Mouse (Mus musculus) hindlimb bud, embryonic 11.5 days (tissue): Measurements from ENCODE around the gene Cryge.
"Not testable (repeated sequence)": the region's sequence is repeated elsewhere in the genome, so short reads cannot be mapped to it uniquely, and the experiment has no call there.

ENCODE experiments used
- DNase-seq: peaks from one replicate; pipeline ENCODE4 v3.0.0-alpha.2; 2012; ENCODE audit warnings: low read depth, low spot score; ENCODE audit errors: extremely low spot score

The Cryge gene

DNA sequence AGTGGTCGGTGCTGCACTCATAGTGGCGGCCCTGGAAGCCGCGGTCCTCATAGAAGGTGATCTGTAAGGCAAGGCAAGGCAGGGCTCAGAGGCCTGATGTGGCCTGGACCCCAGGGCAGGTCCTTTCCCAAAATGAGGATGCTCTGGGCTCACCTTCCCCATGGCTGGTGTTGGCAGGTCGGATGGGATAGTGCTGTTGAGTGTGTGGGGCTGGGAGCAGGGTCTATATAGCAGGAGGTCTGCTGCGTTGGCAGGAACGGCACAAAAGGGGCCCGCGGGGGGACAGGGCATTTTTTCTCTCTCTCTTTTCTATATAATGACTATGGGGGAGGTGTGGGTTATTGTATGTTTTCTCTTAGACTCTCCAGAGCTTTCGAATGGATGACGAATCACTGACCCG, at the start of gene Cryge:
Cryge (minus strand) TSS at position 198 of the 400 bp plus-strand sequence.
- not testable (repeated sequence) for DNase-seq

DNA sequence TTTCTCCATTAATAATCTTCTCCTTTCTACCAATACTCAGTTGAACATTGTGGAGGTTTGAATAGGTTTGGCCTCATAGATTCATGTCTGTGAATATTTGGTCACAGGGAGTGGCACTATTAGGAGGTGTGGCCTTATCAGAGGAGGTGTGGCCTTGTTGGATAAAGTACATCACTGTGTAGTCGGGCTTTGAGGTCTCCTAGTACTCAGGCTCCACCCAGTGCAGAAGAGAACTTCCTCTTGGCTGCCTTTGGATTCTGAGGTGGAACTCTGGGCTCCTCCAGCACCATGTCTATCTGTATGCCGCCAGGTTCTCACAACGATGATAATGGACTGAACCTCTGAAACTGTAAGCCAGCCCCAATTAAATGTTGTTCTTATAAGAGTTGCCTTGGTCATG, 46.0 kb upstream of the Cryge start:
- no peak for DNase-seq

DNA sequence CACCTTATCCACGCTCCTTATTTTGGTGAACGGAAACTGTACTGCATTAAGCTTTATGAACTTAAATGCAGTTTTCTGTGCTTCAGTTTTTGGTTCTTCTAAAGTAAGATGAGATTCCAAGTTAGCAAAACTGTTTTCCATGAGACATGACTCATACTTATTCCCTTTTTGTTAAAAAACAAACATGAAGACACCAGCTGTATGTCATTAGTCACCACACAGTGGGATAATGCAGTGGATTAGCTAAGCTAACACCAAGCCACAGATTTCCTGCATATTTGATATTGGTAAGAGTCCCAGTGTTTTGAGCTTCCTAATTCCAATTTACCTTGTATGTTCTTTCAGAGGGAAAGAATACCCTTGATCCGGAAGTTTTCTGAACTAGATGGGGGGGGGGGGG, 40.6 kb upstream of the Cryge start:
- DNase-seq: no peak

DNA sequence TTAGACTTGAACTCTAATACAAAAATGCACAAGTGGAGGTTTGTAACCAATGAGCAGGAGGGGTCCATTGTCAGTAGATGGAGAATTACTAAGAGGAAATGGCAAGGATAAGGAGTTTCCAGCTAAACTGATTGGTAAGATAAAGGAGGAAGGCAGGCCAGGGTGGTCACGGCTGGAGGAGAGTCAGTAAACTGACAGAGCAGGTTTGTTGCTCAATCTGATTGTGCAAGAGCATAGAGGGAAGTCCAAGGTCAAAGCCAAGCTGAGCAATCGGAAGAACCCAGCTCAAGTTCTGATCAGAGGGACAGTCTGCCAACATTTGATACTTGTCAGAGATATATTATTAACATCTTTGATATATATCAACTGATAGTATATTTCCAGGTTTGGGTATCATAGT, 39.4 kb upstream of the Cryge start:
- DNase-seq: no peak

DNA sequence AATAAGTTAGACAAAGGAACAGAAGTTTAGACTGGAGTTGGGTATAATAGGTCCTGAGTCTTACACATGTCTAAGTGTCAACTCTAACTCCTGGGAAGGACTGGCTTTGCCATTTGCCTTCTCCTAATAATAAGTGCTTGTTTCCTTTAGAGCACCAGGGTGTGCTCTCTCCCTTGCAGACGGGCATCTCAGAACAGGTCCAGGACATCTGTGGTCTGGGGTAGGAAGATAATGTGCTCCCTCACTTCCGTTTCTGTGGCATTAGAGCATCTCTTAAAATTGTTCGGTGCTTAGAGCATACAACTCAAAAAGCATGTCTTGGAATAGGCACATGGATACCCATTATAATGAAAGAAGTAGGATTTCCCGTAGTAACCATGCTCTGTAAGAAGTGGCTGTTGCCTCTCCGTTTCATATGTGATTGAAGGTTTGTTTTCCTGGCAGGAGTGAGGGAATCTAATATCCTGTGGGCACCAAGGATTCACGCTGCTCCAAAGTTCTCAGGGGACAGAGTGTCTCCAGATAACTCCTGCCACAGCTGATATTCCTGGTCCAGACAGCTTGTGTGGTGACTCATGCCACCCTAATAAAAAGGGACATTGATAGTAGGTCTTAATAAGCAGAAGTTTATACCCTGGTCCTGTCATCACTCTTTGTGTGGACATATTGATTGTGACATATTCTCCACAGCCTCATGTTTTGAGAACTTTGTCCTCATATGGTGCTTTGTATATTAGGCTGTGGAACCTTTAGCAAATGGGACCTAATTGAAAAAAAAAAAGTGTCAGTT, 37.8 kb upstream of the Cryge start:
- no peak for DNase-seq

DNA sequence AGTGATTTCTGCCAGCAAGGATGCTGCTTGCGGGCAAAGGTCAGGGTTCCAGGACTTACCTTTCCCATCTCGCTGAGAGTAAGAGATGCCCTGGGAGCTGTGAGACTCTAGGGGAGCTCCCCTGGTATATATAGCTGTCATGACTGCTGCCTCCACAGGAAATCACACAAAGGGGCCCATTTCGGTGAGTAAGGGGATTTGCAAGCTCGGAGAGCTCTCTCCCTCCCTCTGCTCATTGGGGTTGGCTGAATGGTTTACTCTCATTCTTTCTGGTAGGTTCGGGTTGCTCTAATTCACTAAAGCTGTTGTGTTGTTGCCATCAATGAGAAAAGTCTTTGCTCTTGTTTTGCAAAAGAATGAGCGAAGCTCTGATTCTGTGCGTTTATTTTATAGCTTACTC, 31.2 kb upstream of the Cryge start, which contains the start of gene Crygb:
Crygb (minus strand) TSS at position 101 of the 400 bp plus-strand sequence.
- DNase-seq: no peak

DNA sequence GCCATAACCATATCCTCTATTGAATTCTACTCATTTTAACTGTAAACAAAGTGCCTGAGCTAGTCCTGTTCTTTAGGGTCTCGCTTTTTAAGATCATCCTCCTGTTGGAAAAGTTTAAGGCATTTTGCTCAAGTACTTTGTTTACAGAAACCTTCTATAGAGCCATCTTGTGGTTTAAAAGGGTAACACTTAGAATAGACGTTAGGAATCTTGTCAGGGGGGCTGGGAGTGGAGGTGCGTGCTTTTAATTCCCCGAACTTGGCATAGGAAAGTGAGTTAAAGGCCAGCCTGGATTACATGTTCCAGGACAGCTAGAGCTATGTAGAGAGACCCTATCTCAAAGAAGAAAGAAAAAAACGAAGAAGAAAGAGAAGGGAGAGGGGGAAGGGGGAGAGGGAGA, 24.7 kb upstream of the Cryge start:
- no peak for DNase-seq

DNA sequence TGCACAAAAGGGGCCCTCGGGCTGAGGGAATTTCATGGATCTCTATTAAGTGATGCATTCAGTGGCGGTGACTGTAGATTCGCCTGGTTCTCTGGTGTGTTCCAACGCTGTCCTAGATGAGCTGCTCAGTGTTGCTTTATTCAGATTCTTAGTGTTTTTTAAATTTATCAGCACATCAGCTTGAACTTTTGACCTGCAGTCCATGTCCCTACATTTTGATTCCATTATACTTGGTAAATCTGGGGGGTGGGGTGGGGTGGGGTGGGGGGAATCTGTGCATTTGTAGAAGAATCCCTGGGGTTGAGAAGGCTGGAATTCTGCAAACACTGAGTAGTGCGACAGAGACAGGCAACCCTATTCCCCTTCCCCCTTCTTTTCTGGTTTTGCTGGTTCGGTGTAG, 22.6 kb upstream of the Cryge start, which contains the start of gene Crygc:
Crygc (minus strand) TSS at position 101 of the 400 bp plus-strand sequence.
- DNase-seq: no peak

DNA sequence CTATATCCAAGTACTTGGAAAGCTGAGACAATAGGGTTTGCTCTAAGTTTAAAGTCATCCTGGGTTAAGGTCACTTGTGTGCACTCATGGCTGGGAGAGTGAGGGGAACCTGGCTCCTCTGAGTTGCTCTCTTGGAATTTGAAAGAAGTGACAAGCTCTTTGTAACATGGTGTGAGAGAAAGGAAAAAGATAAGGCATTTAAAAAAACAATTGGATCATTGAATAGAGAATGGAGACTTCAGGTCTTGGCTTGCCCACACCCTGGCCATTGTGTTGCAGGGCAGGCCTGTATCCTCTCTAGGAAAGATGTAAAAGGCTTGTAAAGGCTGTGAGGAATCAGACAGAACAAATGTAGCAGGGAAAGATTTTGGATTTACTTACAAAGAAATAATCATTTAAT, 16.9 kb upstream of the Cryge start:
- no peak for DNase-seq

DNA sequence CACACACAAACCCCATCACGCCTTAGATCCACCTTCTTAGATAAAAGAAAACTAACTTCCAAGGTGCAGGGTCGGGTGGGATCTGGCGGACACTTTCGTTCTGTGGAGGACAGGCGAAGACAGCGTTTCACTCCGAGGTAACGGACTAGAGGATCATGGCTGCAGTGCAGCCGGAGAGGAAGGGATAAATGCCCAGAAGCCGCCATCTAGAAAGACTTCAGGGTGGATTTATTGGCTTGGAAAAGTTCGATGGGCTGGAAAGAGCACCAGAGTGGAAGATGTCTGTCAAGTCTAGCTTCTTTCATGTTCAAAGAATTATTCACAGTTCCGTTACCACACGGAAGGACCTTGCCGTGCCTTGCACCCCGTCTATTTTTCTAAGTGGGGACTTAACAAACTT, 13.3 kb upstream of the Cryge start:
- no peak for DNase-seq

DNA sequence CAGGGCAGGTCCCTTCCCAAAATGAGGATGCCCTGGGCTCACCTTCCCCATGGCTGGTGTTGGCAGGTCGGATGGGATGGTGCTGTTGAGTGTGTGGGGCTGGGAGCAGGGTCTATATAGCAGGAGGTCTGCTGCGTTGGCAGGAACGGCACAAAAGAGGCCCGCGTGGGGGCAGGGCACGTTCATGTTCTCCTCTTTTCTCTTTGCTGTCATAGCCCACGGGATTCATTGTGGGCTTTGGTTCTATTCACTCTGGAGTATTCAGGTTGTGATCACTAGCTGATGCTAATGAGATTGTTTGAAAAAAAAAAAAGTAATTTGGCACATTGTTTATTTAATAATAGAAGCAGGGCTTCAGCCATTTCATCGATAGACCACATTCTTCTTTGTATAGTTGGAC, 12.4 kb upstream of the Cryge start, which contains the start of gene Crygd:
Crygd (minus strand) TSS at position 101 of the 400 bp plus-strand sequence.
- no peak for DNase-seq

DNA sequence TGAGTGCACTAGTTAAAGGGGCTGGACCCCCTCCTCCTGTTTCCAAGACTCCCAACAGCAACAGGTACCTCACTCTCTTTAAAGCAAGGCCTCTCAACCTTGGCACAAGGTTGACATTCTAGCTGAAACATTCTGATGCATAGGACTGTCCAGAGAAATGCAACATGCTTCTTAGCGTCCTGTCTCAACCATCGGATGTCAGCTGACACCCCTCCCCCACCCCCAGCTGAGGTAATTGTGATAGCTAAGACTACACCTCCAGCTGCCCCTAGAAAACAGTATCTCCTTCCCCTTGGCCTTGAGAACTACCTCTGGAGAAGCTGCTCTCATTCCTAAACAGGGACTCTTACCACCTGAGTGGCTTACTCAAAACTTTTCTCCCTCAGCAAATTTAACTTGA, 1.2 kb upstream of the Cryge start:
- no peak for DNase-seq

DNA sequence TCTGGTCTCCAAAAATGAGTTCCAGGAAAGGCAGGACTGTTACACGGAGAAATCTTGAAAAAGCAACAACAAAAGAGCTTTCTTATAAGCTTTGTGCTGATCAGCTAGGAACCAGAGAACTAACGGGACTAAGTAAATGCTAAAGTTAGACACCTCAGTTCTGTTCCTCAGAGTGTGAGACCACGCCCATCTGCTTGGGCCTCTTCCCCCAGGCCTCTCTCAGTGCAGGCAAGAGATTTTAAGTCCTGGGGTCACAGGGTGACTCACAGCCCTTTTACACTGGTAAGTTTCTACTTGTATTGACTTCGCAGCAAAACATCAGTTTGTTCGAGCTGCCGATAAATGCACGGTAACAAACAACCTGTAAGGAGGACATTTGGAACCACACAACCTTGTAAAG, 747 bp upstream of the Cryge start:
- no peak for DNase-seq

DNA sequence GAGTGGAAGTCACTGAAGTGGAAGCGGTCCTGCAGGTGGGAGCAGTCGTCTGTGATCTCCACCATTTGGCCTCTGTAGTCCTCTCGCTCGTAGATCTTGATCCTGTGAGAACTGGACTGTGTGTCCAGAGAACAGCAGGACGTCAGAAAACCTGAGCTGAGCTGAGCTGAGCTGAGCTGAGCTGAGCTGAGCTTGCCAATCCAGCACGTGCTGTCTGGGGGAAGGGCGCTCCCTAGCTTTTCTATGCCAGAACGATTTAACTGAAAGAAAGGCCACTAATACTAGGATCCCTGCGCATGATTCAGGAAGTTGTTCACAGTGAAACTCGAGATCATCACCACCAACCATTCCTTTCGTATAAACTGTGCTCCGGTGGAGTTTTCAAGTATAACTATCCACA, 2.2 kb downstream of the Cryge start:
- no peak for DNase-seq

DNA sequence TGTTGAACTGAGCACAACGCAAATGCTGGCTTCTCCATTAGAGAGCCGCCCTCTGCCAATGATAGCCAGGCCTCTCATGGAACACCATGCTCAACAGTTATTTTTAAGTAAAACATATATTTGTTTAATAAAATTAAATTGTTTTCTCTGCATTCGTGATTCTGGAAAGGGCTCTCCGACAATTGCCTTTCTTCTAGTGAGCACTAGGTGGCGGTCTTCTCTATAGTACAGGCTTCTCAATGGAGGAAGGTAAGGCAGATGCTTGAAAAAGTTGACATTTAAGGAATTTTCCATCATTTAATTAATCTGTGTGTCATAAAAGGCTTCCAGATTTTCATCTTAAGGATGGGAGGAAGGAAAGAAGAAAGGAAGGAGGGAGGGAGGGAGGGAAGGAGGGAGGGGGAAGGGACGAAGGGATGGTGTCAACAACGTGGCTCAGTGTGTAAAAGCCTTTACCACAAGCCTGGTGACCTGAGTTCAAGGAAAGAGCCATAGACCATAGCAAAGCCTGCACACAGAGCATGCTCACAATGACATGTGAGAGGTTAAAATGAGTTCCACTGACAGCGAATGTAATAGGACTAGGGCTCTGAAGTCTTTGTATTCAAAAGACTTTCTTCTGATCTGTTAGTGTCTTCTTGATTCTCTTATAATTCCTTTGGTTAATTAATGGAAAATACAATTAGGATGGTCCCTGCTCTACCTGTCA, 4.4 kb downstream of the Cryge start:
- no peak for DNase-seq

DNA sequence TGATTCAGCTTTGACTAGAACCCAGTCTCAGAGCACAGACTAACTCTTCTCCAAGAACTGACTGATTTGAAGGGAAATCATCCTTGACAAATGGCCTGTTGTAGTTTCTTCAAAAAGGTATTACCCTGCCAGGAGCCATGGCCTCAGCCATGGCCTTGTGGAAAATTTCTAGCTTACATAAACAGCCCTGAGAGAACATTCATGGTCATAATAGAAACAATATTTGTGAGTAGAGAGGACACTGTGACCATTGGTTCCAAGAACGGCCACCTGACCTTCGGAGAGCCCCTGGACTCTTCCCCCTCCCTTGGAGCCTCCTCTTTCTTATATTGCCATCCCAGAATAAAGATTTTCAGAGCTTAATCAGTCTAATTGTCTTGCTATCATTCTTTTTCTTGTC, 7.5 kb downstream of the Cryge start:
- no peak for DNase-seq

DNA sequence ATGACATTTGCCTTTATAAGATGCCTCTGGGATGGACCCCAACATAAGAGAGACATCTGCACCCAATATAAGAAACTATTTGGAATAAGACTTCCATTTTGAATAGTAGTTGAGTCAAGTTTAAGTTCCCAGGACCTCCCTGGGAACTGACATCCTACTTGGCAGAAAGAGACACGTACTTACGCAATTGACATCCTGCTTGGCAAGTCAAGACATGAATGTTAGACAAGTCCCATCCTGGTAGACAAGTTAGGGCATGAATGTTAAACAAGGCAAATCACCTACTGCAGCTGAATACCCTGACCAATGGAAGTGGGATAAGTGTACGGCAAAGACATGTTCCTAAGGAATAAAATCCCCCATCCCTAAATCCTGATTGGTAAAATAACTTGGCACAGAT, 9.1 kb downstream of the Cryge start:
- no peak for DNase-seq

DNA sequence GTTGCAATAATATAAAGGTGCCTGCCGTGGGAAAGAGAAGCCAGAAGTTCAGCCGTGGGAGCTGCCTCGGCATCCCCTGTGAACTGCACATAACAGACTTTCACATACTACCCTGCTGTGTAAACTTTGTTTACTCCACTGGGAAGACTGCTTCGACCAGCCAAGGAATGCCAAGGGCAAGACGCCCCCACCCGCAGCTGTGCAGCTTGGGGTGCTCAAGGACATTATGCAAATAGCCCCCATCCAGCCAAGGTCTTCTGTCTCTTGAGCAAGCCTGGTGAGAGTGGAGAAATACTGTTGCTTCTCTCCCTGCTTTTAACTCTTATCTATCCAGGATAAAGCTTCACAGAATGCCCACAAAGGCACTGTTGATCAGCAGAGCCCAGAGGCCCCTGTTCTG, 10.1 kb downstream of the Cryge start:
- DNase-seq: no peak

DNA sequence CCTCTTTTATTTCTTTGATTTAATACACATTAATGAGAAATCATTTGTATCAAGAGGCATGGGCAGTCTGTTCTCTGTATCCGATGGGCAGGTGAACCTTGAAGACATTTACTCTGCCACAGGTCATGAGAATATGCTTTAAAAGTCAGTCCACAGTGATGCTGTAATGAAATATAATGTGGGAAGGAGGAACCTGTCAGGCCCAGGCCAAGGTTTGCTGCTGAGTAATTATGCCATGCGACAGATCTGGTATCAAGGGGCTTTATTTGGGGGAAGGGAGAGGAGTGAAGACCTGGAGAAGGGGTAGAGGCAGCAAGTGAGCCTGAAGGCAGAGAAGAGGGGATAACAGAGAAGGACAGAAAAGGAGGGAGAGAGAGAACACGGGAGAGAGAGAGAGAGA, 11.3 kb downstream of the Cryge start:
- DNase-seq: no peak

DNA sequence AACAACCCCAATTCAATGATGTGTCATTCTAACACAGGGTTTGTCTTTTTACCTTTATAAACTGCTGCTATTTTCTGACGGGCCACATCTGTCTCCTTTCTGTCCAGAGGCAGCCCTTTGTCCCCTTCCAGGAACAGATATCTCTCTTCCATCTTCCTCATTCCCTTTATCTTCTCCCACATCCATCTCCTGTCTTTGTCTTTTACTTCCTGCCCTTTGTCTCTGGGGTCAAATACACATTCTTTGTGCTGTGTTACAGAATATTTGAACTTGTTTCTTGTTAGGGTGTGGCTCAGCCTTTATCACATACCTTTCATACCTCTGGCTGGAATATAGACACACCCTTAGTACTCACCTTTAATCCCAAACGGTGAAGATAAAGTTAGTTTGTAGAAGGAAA, 13.4 kb downstream of the Cryge start:
- DNase-seq: no peak

DNA sequence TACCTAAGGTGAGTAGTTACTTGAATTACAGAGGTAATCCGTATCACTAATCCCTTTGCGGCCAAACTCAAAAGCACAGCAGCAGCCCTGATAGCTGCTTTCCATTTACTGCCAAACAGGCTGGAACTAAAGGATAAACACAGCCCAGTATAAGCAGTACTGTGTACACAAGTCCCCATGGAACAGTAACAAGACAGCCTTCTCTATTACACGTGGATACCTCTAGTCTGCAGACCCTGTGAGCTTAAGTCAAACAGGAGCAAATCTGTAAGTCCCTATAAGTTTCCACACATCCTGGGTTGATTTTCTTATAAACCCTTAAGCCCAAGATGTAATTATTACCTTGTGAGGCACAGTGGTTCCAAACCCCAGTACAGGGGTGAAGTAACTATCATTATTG, 15.4 kb downstream of the Cryge start:
- no peak for DNase-seq

DNA sequence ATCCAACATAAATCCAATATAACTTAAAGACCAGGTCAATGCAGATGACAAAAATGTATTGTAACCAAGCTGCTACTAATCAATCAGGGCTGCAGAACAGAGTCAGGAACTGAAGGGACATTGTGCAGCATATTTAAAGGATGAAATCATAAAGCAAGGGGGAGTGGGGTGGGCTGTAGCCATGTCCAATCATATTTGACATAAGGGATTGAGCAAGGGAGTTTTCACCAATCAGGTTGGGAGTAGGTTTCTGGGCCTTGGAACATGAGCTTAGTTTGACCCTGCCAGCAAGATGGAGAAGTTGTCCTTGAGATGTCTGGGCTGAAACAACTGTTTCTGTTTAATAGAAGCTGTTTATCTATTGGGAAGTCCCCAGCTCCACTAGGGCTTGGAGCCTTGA, 18.3 kb downstream of the Cryge start, which contains the start of gene Akr1cl:
Akr1cl (minus strand) TSS at position 119 of the 400 bp plus-strand sequence.
- no peak for DNase-seq
